Mouse (Mus musculus): ENCODE results near the gene Kif2c.

Kif2c gene

GRCm38 (mm10) chr4:117134601-117134995 lies 47.8 kb downstream of the Kif2c start:
- DNase-seq (ENCODE audit: low spot score): no peak

- peak; percentile 98 for DNase-seq (ENCODE audit: low spot score)
These were observed 48.4 kb downstream of the Kif2c start, which contains the start of gene Plk3 for GRCm38 (mm10) chr4:117133817-117134600. Gene Plk3, minus strand, starts transcription at chr4:117133963.

- no peak for DNase-seq (ENCODE audit: low spot score)
These were observed 49.1 kb downstream of the Kif2c start for GRCm38 (mm10) chr4:117133366-117133796.

- no peak for DNase-seq (ENCODE audit: low spot score)
These were observed 49.7 kb downstream of the Kif2c start for GRCm38 (mm10) chr4:117132794-117133143.

GRCm38 (mm10) chr4:117131890-117132793 lies 50.3 kb downstream of the Kif2c start:
- peak; percentile 53 for DNase-seq (ENCODE audit: low spot score)

GRCm38 (mm10) chr4:117131198-117131597 lies 51.2 kb downstream of the Kif2c start:
- DNase-seq (ENCODE audit: low spot score): no peak

GRCm38 (mm10) chr4:117130790-117131189 lies 51.6 kb downstream of the Kif2c start:
- DNase-seq (ENCODE audit: low spot score): no peak

- DNase-seq (ENCODE audit: low spot score): no peak
These were observed 54.3 kb downstream of the Kif2c start for GRCm38 (mm10) chr4:117127991-117128686.

GRCm38 (mm10) chr4:117126675-117127290 lies 55.7 kb downstream of the Kif2c start, which contains the start of gene Tctex1d4:
Gene Tctex1d4, plus strand, starts transcription at chr4:117126794.
- no peak for DNase-seq (ENCODE audit: low spot score)

DNA sequence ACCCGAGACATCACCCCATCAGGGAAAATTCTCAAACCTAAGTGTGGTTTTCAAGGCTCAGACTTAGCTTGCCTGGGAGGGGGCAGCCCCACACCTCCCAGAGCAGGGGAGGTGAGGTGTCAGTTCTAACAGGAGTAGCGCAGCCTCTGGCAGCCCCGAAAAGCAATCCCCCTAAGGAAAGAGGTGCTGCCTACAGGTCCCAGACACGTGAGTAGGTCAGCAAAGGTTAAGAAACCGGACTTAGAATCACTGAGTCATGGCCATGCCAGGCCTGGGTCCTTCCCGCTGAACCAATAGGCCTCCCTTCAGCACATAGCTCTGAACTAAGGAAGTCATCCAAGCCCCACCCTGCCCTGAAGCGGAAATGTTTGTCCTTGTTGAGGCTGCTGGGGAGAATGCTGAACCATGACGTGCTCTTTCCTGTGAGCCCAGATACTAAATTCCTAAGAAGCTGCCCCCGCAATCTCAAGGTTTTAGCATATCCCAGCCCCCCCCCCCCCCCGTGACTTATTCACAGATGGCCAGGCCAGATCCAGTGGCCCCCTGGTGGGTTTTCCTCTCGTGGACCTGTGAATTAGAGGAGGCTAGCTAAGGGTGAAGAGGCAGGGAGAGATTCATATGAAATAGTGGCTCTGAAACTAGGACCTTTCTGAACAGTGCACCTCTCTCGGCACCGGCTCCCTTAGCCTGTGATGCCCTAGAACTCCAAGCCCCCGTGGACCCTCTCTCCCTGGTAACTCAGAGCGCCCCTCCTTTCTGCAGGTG lies 56.3 kb downstream of the Kif2c start:
- DNase-seq (ENCODE audit: low spot score): peak; percentile 65

DNA sequence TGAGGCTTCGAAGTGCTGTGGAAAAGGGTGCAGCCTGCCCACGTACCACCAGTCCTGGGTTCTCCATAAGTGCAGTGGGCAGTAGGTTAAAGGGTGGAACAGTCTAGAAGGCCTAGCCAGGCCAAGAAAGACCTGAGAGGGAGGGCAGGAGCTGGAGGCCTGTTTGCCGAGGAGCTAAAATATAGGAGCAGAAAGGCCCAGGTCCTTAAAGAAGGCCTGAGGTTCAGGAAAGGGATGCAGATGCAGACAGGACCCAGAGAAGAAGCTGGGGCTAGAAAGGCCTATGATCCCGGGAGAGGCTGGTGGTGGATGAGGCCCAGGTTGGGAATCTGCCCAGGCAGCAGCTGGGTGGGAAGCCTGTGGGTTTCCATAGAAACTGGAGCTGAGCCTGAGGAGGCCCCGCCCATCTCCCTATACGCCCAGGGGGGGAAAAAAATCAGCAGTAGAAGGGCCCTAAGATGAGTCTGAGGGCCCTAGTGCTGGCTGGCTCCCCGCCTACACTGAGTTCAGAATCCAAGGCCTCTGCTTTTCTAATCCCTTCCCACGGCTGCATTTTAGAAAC lies 57.0 kb downstream of the Kif2c start, which contains the start of gene Btbd19:
TSS of gene Btbd19 (minus strand) at position 378 of the 562 bp plus-strand sequence.
- DNase-seq (ENCODE audit: low spot score): peak; percentile 81

DNA sequence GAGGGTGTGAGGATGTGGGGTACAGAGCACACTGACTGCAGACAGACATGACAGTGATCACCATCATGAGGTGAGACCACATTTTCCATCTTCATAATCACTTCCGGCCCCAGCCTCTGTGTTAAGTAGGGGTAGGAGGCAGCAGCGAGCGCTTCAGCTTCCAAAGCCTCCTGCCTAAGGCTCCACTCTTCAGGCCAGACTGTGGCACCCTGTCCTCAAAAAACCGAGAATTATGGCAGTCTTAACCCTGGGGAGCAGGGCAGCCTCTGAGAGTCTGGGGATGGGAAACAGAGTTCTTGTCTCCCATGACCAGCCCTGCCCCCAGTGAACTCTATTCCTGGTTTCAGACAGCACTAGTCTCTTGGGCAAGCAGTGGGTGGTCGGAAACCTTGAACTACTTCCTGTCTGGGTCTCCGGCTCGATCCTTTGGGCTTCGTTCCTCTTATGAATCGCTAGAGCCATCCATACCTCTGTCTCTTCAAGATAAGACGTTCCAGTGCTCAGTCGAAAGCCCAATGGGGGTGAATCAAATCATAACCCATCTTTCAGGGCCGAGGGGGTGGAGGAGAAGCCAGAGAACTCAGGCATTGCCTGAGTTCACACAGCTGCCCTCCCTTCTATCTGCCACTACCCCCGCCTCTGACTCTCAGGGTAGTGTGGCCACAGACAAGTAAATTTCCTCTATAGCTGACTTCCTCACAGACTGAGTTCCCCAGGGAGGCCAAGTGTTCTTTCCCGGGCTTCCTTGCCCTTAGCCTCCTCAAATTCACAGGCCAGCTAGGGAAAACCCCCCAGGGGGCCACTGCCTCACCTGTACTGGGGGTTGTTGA lies 57.7 kb downstream of the Kif2c start:
- peak; percentile 66 for DNase-seq (ENCODE audit: low spot score)

DNA sequence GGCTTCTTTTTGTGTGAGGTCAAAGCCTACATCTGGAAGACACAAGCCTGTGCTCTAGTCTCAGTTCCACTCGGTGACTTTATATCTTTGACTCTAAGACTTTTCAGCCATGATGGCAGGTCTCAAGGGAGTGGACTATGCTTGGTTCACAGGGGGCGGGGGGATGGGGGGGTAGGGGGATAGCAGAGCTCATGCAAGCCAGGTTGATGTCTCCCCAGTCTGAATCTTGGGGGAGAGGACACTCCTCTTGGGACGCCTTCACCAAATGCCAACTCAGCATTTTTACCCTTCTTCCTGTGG lies 58.3 kb downstream of the Kif2c start:
- no peak for DNase-seq (ENCODE audit: low spot score)

DNA sequence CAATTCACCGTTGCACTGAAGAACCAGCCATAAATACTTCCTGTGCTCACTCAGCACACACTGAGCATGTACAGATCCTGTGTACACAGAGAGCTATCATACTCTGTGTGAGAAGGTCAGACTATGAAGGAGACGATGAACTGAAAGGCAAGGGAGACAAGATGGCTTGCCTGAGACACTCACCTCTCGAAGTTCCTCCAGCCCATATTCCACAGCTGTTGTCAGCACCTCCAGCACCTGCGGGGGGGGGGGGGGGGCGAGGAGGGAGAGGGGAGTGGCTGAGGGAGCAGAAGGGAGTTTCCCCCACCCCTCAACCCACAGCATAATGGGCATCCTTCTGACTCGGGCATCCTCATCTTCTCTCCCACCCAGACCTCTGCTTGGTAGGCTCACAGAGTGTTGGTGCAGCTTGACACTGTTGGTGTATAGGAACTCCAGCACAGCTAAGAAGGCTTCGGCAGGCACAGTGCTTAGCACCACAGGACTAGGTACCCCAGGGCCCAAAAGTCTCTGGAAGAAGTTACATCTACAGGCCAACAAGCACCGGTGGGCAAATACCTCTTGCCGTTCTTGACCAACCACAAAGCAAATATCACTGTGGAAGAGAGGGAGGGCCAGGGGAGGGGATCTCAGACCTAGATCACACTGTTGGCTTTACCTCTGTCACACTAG lies 58.8 kb downstream of the Kif2c start:
- no peak for DNase-seq (ENCODE audit: low spot score)

DNA sequence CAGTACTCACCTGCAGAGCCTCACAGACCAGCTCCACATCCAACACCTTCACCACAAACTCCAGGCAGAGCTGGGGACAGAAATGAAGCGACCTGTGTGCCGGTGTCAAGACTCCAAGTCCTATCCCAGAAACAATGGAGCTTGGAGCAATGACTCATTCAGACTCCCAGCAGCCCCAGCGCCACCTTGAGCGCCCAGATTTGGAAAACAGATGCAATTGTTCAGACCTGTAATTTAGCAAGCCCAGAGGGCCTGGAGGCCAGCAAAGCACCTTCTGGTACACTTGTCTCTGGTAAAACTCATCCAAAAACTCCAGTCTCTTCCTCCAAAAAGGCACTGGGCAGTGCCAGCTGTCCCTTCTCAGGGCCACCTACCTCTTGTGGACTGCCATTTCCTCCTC lies 60.2 kb downstream of the Kif2c start:
- DNase-seq (ENCODE audit: low spot score): no peak

- peak; percentile 97 for DNase-seq (ENCODE audit: low spot score)
These were observed 61.7 kb downstream of the Kif2c start for GRCm38 (mm10) chr4:117120445-117121414.

- DNase-seq (ENCODE audit: low spot score): no peak
These were observed 62.4 kb downstream of the Kif2c start for GRCm38 (mm10) chr4:117120052-117120444.

- DNase-seq (ENCODE audit: low spot score): no peak
These were observed 62.8 kb downstream of the Kif2c start for GRCm38 (mm10) chr4:117119636-117120035.

All from layer of hippocampus, adult 11-12 months (tissue).